Mouse (Mus musculus) CH12F3 (cell line): ENCODE data around the gene Pln.

Experiments
- in situ Hi-C: fragments of 300-500 bp; cut with MboI; formaldehyde crosslinking; loops from 2 replicates; pipeline ENCODE4 v1.14.3; 2020; ENCODE audit warnings: low sequenced_read_pairs

Pln gene

GRCm38 (mm10) chr10:53337162-53337923 lies at the start of gene Pln:
Gene Pln (plus strand): TSS chr10:53337667.
- in situ Hi-C loops: loop anchor here (25.0 kb wide), 1 partner anchor 225 kb away; no protein-coding TSS in a partner anchor

- in situ Hi-C loops: no loop called here
These were observed 31.6 kb upstream of the Pln start for GRCm38 (mm10) chr10:53305867-53306266.

DNA sequence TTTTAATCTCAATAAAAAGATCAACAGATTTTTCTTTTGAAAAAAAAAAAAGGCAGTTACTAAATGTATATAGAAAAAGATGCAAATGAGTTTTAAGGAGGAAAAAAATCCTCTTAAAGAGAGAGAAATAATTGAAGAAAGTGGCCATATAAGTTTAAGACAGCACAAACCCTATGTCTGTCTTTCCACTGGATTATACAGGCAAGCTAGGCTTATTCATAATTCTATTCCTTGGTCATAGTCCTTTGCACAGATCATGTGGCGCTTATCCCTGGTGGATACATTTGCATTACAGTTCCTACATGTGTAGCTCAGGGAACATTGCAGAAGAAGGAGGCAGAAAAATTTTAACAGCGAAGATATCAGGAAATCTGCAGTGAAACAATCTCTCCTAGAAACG lies 30.8 kb upstream of the Pln start:
- in situ Hi-C loops: no loop called here

DNA sequence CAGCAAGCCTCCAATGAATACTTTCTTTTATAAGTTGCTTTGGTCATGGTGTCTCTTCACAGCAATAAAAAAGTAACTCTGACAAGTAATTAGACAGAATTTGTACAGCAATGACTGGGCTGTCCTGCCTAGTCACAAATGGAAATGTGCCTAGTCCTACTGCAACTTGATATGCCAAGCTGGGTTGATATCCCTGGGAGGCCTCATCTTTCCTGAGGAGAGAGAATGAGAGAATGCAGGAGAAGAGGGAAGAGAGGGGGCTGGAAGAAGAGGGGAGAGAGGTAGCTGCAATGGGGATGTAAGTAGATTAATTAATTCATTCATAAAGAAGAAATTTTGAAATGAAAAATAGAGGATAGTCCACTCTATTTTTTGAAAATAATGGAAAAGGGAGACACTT lies 14.1 kb upstream of the Pln start:
- in situ Hi-C loops: no loop called here

GRCm38 (mm10) chr10:53324663-53325062 lies 12.8 kb upstream of the Pln start:
- in situ Hi-C loops: loop anchor here (25.0 kb wide), 1 partner anchor 212 kb away; no protein-coding TSS in a partner anchor

DNA sequence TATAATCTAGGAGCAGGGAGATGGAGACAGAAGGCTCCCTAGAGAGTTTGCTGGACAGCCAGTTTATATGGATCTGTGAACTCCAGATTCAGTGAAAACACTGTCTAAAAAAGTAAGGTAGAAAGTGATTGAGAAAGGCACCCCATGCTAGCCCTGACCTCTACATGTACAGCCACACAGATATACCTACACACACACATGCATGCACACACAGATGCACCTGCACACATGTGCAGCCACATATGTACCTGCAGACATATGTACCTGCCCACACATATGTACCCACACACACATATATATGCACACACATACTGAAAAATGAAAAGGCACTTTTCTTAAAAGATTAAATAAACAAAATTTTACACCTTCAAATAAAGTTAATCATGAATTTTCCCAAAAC lies 11.1 kb upstream of the Pln start:
- in situ Hi-C loops: loop anchor here (25.0 kb wide), 1 partner anchor 214 kb away; no protein-coding TSS in a partner anchor

DNA sequence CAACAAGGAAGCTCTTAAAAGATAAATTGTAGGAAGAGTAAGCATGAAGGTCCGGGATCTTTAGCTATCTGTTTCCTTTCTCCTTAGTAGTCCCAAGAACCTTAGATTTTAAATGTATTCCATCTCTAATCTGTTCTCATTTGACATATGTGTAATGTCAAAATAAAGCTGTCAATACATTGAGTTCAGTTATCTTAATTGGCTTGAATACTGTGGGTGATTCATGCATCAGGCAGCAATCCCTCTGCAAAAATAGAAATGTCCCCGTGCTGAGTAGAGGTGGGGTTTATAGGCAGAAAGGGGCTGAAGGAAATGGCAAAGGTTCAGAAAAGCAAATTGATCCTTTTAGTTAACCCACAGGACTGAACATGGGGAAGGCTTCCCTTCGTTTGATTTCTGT lies 8.2 kb upstream of the Pln start:
- in situ Hi-C loops: loop anchor here (25.0 kb wide), 1 partner anchor 217 kb away; no protein-coding TSS in a partner anchor

GRCm38 (mm10) chr10:53332752-53333151 lies 4.7 kb upstream of the Pln start:
- in situ Hi-C loops: loop anchor here (25.0 kb wide), 1 partner anchor 220 kb away; no protein-coding TSS in a partner anchor

DNA sequence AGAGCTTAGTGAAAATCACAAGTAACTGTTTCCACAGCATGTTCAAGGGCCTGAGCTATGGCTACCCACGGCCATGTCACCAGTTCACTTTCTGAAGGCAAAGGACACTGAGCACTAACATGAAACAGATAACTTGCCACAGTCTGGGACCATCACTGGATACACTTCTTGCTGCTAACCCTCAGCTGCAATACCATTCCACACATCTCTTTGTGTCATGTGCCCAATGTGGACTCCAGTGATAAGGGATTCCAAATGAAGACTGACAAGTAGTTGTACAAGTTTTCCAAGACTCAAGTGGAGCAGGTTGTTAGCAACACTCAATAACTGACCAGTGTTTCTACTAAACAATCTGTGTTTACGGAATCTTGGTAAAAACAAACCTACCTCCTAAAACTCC lies 2.2 kb upstream of the Pln start:
- in situ Hi-C loops: loop anchor here (25.0 kb wide), 1 partner anchor 223 kb away; no protein-coding TSS in a partner anchor

DNA sequence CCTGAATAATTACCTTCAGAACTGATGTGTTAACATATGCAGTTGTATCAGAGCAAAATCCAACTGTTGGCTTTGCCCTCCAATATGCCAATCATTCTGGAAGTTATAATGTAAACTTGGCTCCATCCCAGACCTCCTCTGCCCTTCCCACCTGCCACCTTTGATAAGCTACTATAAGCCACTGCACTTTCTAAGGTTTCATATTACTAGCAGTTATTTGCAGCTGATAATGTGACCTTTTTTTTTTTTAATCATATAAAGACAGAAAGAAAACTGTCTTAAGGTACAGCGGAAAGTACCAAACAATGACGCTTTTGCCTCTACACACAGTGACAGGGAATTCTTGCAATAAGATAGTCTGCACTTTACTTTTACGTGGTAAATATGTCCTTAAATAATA lies 1.5 kb upstream of the Pln start:
- in situ Hi-C loops: loop anchor here (25.0 kb wide), 1 partner anchor 224 kb away; no protein-coding TSS in a partner anchor

- in situ Hi-C loops: loop anchor here (25.0 kb wide), 1 partner anchor 227 kb away; no protein-coding TSS in a partner anchor
These were observed 1.6 kb downstream of the Pln start for GRCm38 (mm10) chr10:53339045-53339444.

- in situ Hi-C loops: loop anchor here (25.0 kb wide), 1 partner anchor 229 kb away; no protein-coding TSS in a partner anchor
These were observed 4.0 kb downstream of the Pln start for GRCm38 (mm10) chr10:53341288-53341965.

- in situ Hi-C loops: loop anchor here (25.0 kb wide), 1 partner anchor 230 kb away; no protein-coding TSS in a partner anchor
These were observed 4.8 kb downstream of the Pln start for GRCm38 (mm10) chr10:53342166-53342728.

DNA sequence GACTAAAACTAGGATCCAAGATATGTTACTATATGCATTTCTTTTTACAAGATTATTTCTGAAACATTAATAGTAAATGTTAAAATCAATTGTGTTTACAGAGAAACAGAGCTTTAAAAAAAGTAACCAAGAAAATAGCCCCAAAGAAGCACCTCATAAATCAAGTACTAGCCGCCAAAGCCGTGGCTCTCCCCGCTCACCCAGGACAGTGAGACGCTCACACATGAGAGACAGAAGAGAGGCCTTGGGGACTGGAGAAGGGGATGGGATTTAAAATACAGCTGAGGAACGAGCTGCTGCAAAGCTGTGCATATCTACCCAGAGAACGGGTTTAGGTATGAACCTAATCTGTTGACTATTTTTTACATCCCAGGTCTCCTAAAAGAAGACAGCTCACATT lies 5.9 kb downstream of the Pln start:
- in situ Hi-C loops: loop anchor here (25.0 kb wide), 1 partner anchor 231 kb away; no protein-coding TSS in a partner anchor

GRCm38 (mm10) chr10:53343865-53344264 lies 6.4 kb downstream of the Pln start:
- in situ Hi-C loops: loop anchor here (25.0 kb wide), 1 partner anchor 232 kb away; no protein-coding TSS in a partner anchor

DNA sequence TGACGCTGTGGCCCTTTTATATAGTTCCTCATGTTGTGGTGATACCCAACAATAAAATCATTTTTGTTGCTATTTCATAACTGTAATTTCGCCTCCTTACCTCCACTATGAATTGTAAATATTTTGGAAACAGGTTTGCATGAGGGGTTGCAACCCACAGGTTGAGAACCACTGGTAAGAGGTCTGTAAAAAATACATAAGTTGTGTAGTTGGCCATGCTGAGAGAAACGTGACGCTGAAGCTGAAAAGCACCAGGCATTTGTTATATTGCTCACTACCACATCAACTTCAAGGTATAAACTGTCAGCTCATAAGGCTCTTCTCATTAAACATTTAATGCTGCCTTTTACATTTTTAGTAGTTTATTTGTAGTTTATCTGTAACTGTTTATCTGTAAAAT lies 8.0 kb downstream of the Pln start:
- in situ Hi-C loops: loop anchor here (5.0 to 25.0 kb wide), 2 partner anchors 182 to 233 kb away; no protein-coding TSS in a partner anchor

- in situ Hi-C loops: loop anchor here (5.0 to 25.0 kb wide), 2 partner anchors 181 to 234 kb away; no protein-coding TSS in a partner anchor
These were observed 9.0 kb downstream of the Pln start for GRCm38 (mm10) chr10:53346506-53346905.

DNA sequence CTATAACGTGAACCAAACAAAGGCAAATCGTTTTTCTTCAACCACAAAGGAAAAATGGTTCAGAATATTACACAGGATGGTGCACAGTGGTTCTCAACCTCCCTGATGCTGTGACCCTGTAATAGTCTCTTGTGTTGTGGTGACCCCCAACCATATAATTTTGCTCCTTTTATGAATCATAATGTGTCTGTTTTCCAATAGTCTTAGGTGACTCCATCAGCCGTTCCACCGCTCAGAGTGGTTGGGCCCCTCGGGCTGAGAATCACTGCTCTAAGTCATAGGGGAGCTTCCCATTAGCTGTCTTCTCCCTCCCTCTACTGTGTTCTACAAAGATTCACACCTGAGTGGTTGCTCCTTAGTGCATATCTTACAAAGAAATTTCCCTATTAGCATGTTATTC lies 9.4 kb downstream of the Pln start:
- in situ Hi-C loops: loop anchor here (5.0 to 25.0 kb wide), 2 partner anchors 180 to 235 kb away; no protein-coding TSS in a partner anchor

GRCm38 (mm10) chr10:53347787-53348755 lies 10.6 kb downstream of the Pln start:
- in situ Hi-C loops: loop anchor here (5.0 to 25.0 kb wide), 2 partner anchors 179 to 236 kb away; no protein-coding TSS in a partner anchor
